Mouse (Mus musculus) olfactory bulb, adult 2 months (tissue): ENCODE data around the gene Defb36.

Experiments
- CTCF ChIP-seq: fragments of 200-500 bp; IDR thresholded peaks from 2 replicates; pipeline ENCODE4 v1.5.1; 2012; ENCODE audit warnings: low read depth, mild to moderate bottlenecking, low read length, moderate library complexity; ENCODE audit not compliant: insufficient read depth
- POLR2A ChIP-seq: fragments of 200-500 bp; IDR thresholded peaks from 2 replicates; pipeline ENCODE4 v1.6.1; 2012; ENCODE audit warnings: mild to moderate bottlenecking, low read depth, low read length, moderate library complexity; ENCODE audit not compliant: insufficient read depth

- TF ChIP-seq CTCF, result 0 out of 2 replicates have a peak, but pooled peaks have one; percentile 26
- no peak for TF ChIP-seq POLR2A
Observed at GRCm38 (mm10) chr2:152604057-152604456, at the start of gene Defb36.
